Mouse (Mus musculus) embryonic facial prominence, embryonic 13.5 days (tissue): ENCODE measurements around the gene Rgp1. TPM values are rescaled to one million over a fixed set of nuclear protein-coding genes. Genes with fewer than 3 reads are reported as not detected.
A peak's percentile ranks its signal among the peaks of the same experiment; 100 is the strongest.

Source experiments
- ATAC-seq: fragments of 200-750 bp; cut with Nextera tagmentation; 2 replicates; pipeline ENCODE4 v1.8.0; 2017; ENCODE audit warnings: low read depth; ENCODE audit not compliant: insufficient number of reproducible peaks, insufficient read depth, low FRiP score, low TSS enrichment
- H3K27ac ChIP-seq: fragments of 300-500 bp; sonication (generic); 2 replicates; pipeline ENCODE4 v1.5.1; 2015; ENCODE audit warnings: moderate library complexity, mild to moderate bottlenecking, inconsistent platforms
- H3K27me3 ChIP-seq: fragments of 300-500 bp; sonication (generic); 2 replicates; pipeline ENCODE4 v1.6.1; 2015; ENCODE audit warnings: mild to moderate bottlenecking, inconsistent platforms
- H3K36me3 ChIP-seq: fragments of 300-500 bp; sonication (generic); 2 replicates; pipeline ENCODE4 v1.6.1; 2015; ENCODE audit warnings: mild to moderate bottlenecking, inconsistent platforms
- H3K4me1 ChIP-seq: fragments of 300-500 bp; sonication (generic); 2 replicates; pipeline ENCODE4 v1.6.1; 2015; ENCODE audit warnings: inconsistent platforms
- H3K4me2 ChIP-seq: fragments of 300-500 bp; sonication (generic); 2 replicates; pipeline ENCODE4 v1.6.1; 2015; ENCODE audit warnings: moderate library complexity, mild to moderate bottlenecking, inconsistent platforms
- H3K4me3 ChIP-seq: fragments of 300-500 bp; sonication (generic); 2 replicates; pipeline ENCODE4 v1.5.1; 2015; ENCODE audit warnings: mild to moderate bottlenecking, inconsistent platforms
- H3K9ac ChIP-seq: fragments of 300-500 bp; sonication (generic); 2 replicates; pipeline ENCODE4 v1.6.1; 2015; ENCODE audit warnings: mild to moderate bottlenecking, inconsistent platforms
- H3K9me3 ChIP-seq: fragments of 300-500 bp; sonication (generic); 2 replicates; pipeline ENCODE4 v1.6.1; 2016; ENCODE audit warnings: inconsistent platforms
- WGBS: fragments of 180-500 bp; shearing (Covaris S2); methylation state at CpG from one replicate; pipeline ENCODE4 v1.1.7; 2015; ENCODE audit warnings: mixed read lengths; 5-methylcytosine and 5-hydroxymethylcytosine counted together
- polyA plus RNA-seq: library from polyadenylated mRNA; unstranded; fragments of >200 nt; fragmentation: Nextera tagmentation; extraction: Ambion mirVana; gene quantifications from 2 replicates; pipeline ENCODE4 v1.2.1, GENCODE M21; 2015

Gene Rgp1
- polyA plus RNA-seq, 1 experiment from 2014 or later = 37.1 TPM

DNA sequence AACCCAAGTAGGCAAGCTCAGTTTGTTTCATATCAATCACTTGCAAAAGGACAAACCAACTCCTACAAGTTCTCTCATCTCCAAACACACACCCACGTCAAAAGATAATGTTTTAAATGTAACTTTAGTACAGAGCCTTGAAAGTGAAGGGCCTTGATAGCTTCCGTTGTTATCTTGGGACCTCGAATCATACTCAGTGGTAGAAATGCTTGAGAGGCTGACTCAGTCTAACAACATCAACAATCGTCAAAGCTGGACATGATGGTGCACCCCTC is 15.0 kb upstream of the Rgp1 start:
- Histone ChIP-seq H3K27ac (no peak overlapping the region), H3K9ac (peak overlapping the region; percentile 87)
- no peak for ATAC-seq

DNA sequence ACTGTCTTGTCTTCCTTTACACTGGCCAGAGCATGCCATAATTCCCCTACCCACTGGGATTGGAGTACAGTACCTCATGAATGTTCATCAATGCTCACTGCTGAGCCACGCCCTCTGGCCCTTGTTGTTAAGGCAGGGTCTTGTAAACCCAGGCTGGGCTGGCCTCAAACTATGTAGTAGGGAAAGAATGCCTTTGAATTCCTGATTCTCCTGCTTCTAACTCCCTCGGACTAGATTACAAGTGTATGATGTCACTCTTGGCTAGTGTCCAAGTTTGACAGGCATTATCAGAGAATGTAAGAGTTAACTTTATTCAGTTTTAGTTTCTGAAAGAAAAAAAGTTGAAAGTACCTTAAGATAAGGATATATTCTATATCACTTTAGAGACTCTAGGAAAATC is 14.3 kb upstream of the Rgp1 start:
- Histone ChIP-seq H3K36me3 (peaks cover 47% of the 10 kb centered on the region), H3K27ac (no peak overlapping the region), H3K27me3 (no peaks in the 10 kb centered on the region), H3K9ac (no peak overlapping the region), H3K4me2 (peak overlapping the region; percentile 12; the same call in 1 of the 2 replicates), H3K4me3 (no peak overlapping the region; the same call in 1 of the 2 replicates), H3K9me3 (no peaks in the 10 kb centered on the region), H3K4me1 (peaks cover 33% of the 10 kb centered on the region)
- WGBS = 60% methylated on average over 2 of the region's 2 CpGs
- no peak for ATAC-seq

More for the DNA sequence above, 15.0 kb upstream of the Rgp1 start:
- Histone ChIP-seq H3K4me2 (peak overlapping the region; percentile 88), H3K27me3 (no peaks in the 10 kb centered on the region), H3K4me1 (peaks cover 40% of the 10 kb centered on the region), H3K9me3 (no peaks in the 10 kb centered on the region), H3K36me3 (peaks cover 40% of the 10 kb centered on the region), H3K4me3 (peak overlapping the region; percentile 62)
- 80% methylated on average over 4 of the region's 4 CpGs for WGBS

DNA sequence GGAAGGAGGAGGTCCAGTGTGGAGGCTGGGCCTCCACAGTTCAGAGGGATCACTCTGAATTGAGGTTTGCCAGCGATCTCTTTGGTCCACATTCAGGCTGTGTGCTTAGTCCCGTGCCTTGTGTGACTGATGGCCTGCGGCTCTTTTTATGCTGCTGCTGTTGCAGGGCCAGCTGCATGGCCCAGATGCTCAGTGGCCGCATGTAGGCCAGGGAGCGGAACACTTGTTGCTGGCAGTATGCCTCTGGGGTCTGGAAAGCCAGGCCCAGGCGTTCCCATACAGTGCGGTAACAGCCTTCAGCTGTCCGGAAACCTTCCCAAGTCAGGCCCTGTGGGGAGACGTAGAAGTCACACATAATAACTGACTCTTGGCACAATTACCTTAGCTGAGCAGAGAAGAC is 11.4 kb upstream of the Rgp1 start:
- Histone ChIP-seq H3K9ac (no peak overlapping the region), H3K36me3 (peaks cover 75% of the 10 kb centered on the region), H3K4me1 (peaks cover 14% of the 10 kb centered on the region)

DNA sequence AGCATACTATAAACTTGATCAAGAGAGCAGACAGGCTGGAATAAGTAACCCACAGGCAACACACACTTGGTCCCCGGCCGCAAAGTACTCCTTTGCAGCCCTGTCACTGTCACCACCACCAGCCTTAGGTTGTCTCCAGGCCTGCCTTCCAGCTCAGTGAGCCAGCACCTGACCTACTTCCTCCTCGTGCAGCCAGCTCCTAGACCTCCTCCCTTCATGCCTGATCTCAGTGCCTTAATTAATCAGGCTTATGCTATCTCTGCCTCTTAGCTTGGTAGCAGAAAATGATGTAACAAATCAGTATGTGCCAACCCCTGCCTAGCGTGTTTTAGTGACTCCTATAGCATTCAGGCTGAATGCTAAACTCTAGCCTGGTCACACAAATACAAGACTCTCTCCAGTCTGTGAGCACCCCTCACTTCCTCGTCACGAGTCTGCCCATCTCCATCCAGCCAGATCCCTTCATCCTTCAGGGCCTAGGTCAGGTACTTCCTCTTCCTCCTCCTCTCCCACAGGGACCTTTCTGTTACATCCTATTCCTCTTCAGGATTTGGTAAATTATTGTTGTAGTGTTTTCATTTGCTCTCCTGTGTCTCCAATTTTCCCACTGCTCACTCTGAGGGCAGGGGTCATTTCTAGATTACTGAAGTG is 7.0 kb upstream of the Rgp1 start:
- peaks cover 17% of the 10 kb centered on the region for H3K4me1 ChIP-seq
- H3K27ac ChIP-seq = no peak overlapping the region
- no peak overlapping the region for H3K9ac ChIP-seq
- no peak for ATAC-seq
- no peaks in the 10 kb centered on the region for H3K9me3 ChIP-seq
- H3K36me3 ChIP-seq = peaks cover 76% of the 10 kb centered on the region
- 81% methylated on average over 6 of the region's 6 CpGs for WGBS
- no peak overlapping the region for H3K4me2 ChIP-seq
- H3K27me3 ChIP-seq = no peaks in the 10 kb centered on the region
- no peak overlapping the region for H3K4me3 ChIP-seq

More for the DNA sequence above, 11.4 kb upstream of the Rgp1 start:
- 92% methylated on average over 9 of the region's 9 CpGs for WGBS
- no peak overlapping the region for H3K4me2 ChIP-seq
- H3K4me3 ChIP-seq = no peak overlapping the region
- H3K27ac ChIP-seq = no peak overlapping the region
- H3K9me3 ChIP-seq = no peaks in the 10 kb centered on the region
- no peak for ATAC-seq
- H3K27me3 ChIP-seq = no peaks in the 10 kb centered on the region

DNA sequence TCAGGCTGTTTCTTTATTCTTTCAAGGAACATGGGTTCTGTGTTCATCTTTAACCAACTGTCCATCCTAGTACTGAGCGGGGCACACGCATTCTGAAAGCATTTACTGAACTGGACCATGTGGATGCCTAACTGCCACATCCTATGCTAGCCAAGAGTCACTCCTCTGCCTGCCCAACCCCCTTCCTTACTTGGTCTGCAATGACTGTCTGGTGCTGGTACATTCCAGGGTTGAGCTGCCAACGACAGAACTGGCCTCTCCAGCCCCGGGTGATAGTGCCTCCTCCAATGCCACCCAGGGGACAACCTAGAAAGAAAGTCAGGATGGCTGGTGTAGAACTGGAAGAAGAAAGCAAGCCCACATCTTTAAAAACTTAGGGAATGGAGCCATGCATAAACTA is 5.0 kb upstream of the Rgp1 start:
- Histone ChIP-seq H3K9me3 (no peaks in the 10 kb centered on the region), H3K4me1 (peaks cover 32% of the 10 kb centered on the region), H3K4me3 (no peak overlapping the region), H3K4me2 (no peak overlapping the region), H3K36me3 (peaks cover 56% of the 10 kb centered on the region), H3K27me3 (no peaks in the 10 kb centered on the region), H3K9ac (no peak overlapping the region), H3K27ac (no peak overlapping the region)
- WGBS = 92% methylated on average over 4 of the region's 4 CpGs
- ATAC-seq = no peak

DNA sequence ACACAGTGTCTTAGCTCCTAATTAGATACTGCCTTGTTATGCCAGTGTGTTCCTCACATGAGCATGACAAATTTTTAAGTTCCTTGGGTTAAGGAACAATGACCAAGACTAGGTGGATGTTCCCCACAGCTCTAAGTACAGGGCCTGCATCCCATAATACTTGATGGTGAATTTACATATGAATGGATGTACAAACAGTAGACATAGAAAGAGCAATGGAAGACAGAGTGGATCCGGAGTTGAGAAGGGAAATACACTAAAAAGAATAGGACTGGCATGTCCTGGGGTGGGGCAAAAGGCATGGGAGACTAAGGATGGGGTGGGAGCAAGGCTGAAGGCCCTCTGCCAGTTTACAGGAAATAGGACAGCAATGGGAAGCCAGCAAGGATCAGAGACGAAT is 3.2 kb upstream of the Rgp1 start:
- H3K4me2 ChIP-seq = 0 out of 2 replicates have a peak overlapping the region, but pooled peaks have one; percentile 95
- no peak overlapping the region for H3K27ac ChIP-seq
- H3K4me1 ChIP-seq = peaks cover 42% of the 10 kb centered on the region
- H3K9me3 ChIP-seq = no peaks in the 10 kb centered on the region
- no peaks in the 10 kb centered on the region for H3K27me3 ChIP-seq
- no peak for ATAC-seq
- peaks cover 39% of the 10 kb centered on the region for H3K36me3 ChIP-seq
- H3K9ac ChIP-seq = peak overlapping the region; percentile 3; the same call in 1 of the 2 replicates
- H3K4me3 ChIP-seq = no peak overlapping the region
- WGBS = 77% methylated on average over 2 of the region's 2 CpGs

DNA sequence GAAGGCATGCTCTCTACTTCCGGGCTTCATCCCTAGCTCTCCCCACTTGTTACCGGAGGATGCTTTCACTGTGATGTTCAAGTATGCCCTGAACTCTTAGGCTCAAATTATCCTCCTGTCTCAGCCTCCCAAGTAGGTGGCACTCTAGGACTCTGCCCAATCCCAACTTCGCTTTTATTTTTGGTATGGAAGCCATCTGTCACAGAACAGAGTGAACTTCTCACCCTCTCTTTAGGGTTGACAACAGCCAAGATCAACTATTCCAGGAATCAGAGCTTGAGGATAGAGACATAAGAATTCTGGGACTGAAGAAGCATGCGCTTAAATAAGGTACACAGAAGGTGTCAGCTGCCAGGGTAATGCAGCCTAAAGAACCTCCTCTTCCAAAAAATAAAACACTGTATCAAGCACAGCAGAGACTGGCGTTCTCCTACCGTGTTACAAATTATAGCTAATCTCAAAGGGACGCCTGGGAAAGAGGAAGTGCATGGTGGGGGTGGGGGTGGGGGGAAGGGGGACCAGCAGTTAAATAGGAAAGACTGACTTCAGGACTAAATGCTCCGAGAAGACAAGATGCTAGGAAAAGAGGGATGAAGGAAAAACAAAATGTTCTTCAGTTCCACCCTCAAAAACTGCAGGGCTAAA is 1.2 kb upstream of the Rgp1 start:
- WGBS = 44% methylated on average over 8 of the region's 8 CpGs
- peak overlapping the region; percentile 90 for H3K9ac ChIP-seq

DNA sequence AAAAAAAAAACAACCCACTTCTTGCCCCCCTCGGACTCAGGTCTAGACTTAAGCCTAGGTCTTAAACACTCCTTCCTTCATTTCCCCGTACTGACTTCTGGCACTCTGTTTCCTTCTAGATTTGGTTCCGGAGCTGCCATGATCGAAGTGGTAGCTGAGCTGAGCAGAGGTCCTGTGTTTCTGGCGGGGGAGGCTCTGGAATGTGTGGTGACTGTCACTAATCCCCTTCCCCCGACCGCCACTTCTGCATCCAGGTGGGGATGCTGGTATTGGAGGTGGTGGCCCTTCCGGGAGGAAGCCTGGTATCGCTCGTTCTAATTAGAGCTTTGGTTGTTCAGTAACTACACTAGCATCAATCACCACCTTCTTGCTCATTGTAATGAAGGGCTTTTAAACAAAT is 741 bp downstream of the Rgp1 start:
- H3K4me2 ChIP-seq = peak overlapping the region; percentile 95
- H3K27me3 ChIP-seq = no peaks in the 10 kb centered on the region
- peak overlapping the region; percentile 79 for H3K4me3 ChIP-seq
- peak overlapping the region; percentile 83; the same call in 1 of the 2 replicates for H3K27ac ChIP-seq
- H3K36me3 ChIP-seq = peaks cover 41% of the 10 kb centered on the region
- WGBS = 4% methylated on average over 10 of the region's 10 CpGs
- no peak for ATAC-seq
- peaks cover 42% of the 10 kb centered on the region for H3K4me1 ChIP-seq
- peak overlapping the region; percentile 90 for H3K9ac ChIP-seq
- no peaks in the 10 kb centered on the region for H3K9me3 ChIP-seq

More for the DNA sequence above, 1.2 kb upstream of the Rgp1 start:
- H3K4me3 ChIP-seq = peak overlapping the region; percentile 79
- H3K27me3 ChIP-seq = no peaks in the 10 kb centered on the region
- H3K36me3 ChIP-seq = peaks cover 40% of the 10 kb centered on the region
- H3K4me1 ChIP-seq = peaks cover 42% of the 10 kb centered on the region
- H3K9me3 ChIP-seq = no peaks in the 10 kb centered on the region
- no peak overlapping the region; the same call in 1 of the 2 replicates for H3K27ac ChIP-seq
- peak overlapping the region; percentile 95 for H3K4me2 ChIP-seq
- ATAC-seq = no peak

DNA sequence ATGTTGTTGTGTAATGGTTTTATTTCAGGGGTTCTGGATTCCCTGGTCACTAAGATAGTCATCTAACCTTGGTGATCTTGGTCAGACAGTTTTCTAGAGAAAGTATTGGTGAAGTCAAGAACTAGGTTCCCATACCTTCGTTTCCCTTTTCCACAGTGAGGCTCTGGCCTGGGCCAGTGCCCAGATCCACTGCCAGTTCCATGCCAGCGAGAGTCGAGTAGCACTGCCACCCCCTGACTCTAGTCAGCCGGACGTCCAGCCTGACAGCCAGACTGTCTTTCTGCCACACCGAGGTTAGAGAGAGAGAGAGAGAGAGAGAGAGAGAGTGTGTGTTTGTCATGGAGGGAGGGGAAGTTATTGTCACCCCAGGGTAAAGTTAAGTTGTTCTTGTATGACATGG is 1.2 kb downstream of the Rgp1 start:
- Histone ChIP-seq H3K4me2 (peak overlapping the region; percentile 95), H3K4me3 (peak overlapping the region; percentile 79), H3K9me3 (no peaks in the 10 kb centered on the region), H3K27me3 (no peaks in the 10 kb centered on the region), H3K27ac (no peak overlapping the region), H3K9ac (peak overlapping the region; percentile 90), H3K4me1 (peaks cover 42% of the 10 kb centered on the region), H3K36me3 (peaks cover 42% of the 10 kb centered on the region)
- no peak for ATAC-seq
- 84% methylated on average over 6 of the region's 6 CpGs for WGBS

DNA sequence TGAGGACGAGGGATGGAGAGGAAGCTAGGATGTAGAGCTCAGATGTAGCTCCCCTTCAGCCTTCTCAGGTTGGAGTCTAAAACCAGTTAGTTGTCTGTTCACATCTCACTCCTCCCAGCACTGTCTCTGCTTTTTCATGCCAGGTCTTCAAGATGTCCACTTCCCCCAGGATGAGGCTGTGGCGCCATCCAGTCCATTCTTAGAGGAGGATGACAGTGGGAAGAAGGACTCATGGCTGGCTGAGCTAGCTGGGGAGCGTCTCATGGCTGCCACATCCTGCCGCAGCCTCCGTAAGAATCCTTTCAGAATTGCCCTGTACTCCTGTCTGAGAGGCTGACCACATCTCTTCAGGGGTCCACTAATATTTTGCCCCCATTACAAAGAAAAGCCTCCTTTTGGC is 2.2 kb downstream of the Rgp1 start:
- peaks cover 42% of the 10 kb centered on the region for H3K36me3 ChIP-seq
- ATAC-seq = no peak
- no peaks in the 10 kb centered on the region for H3K27me3 ChIP-seq

DNA sequence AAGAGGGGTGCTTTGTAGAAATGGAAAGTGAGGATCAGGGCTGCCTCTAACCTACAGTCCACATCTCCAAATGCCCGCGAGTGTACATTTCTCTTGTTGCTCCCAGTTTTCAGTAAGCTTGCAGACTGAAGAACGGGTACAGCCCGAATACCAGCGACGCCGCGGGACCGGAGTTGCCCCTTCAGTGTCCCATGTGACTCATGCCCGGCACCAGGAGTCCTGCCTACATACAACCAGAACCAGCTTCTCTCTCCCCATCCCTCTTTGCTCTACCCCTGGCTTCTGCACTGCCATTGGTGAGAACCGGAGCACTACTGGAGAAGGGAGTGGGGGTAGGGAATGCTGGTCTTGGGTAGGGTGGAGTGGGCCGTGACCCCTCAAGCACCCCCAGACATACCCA is 2.9 kb downstream of the Rgp1 start:
- Histone ChIP-seq H3K9ac (no peak overlapping the region), H3K27ac (no peak overlapping the region), H3K36me3 (peaks cover 42% of the 10 kb centered on the region), H3K4me1 (peaks cover 27% of the 10 kb centered on the region), H3K27me3 (no peaks in the 10 kb centered on the region), H3K4me3 (no peak overlapping the region), H3K4me2 (no peak overlapping the region), H3K9me3 (no peaks in the 10 kb centered on the region)
- WGBS = 95% methylated on average over 12 of the region's 12 CpGs
- ATAC-seq = no peak

More for the DNA sequence above, 2.2 kb downstream of the Rgp1 start:
- no peaks in the 10 kb centered on the region for H3K9me3 ChIP-seq
- H3K27ac ChIP-seq = no peak overlapping the region
- no peak overlapping the region for H3K4me3 ChIP-seq
- peaks cover 34% of the 10 kb centered on the region for H3K4me1 ChIP-seq
- H3K9ac ChIP-seq = no peak overlapping the region
- 92% methylated on average over 5 of the region's 5 CpGs for WGBS
- H3K4me2 ChIP-seq = no peak overlapping the region

DNA sequence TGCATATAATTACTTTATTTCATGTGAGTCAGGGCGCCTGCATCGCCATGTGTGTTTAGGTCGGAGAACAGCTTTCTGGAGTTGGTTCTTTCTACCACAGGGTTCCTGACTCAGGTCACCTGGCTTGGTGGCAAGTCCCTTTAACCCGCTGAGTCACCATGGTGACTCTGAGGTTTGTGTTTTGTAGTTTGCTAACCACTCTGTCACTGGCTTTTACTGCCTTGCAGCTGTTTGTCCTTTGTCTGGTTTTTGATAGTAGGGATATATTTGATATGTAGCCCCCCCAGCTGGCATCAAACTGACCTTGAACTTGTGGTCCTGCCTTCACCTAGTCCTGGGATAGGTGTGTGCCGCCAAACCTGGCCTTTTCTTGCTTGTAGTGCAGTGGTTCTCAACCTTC is 3.7 kb downstream of the Rgp1 start:
- H3K36me3 ChIP-seq = peaks cover 42% of the 10 kb centered on the region
- no peaks in the 10 kb centered on the region for H3K27me3 ChIP-seq
- ATAC-seq = no peak
- H3K4me2 ChIP-seq = no peak overlapping the region
- peaks cover 18% of the 10 kb centered on the region for H3K4me1 ChIP-seq
- H3K9me3 ChIP-seq = no peaks in the 10 kb centered on the region
- WGBS = 88% methylated on average over 5 of the region's 5 CpGs
- H3K4me3 ChIP-seq = no peak overlapping the region
- no peak overlapping the region for H3K27ac ChIP-seq
- H3K9ac ChIP-seq = no peak overlapping the region
